Mouse (Mus musculus) ovary, postnatal 36 days (tissue): ENCODE data around the gene Gm12166.

Experiments
- DNase-seq: peaks from one replicate; pipeline ENCODE4 v3.0.0; 2022; ENCODE audit warnings: low spot score, mixed read lengths

Gm12166 gene

DNA sequence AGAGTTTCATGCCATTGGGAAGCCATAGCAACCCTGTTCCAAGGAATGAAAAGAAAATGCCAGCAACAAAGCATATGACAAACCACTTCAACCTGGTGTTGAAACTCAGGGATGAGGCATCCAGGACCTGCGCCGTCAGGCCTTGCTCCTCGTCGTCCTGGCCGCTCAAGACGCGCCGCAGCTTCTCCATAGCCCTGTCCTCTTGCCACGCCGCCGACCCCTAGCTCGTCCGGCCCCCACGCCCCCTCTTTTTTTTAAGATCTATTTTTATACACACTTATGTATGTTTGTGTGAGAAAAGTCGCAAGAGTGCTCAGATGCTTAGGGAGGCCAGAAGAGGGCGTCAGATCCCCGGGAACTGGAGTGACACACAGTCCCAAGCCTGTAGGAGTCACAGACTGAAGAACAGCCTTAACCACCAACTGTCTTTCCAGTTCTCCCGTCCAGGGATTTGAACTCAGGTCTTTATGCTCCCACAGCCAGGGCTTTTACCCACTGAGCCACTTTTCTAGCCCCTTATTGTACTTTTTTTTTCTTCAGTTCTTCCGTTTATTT lies at the start of gene Gm12166:
Gene Gm12166 (minus strand): TSS at position 217 of the 555 bp plus-strand sequence.
- DNase-seq: peak; percentile 56

DNA sequence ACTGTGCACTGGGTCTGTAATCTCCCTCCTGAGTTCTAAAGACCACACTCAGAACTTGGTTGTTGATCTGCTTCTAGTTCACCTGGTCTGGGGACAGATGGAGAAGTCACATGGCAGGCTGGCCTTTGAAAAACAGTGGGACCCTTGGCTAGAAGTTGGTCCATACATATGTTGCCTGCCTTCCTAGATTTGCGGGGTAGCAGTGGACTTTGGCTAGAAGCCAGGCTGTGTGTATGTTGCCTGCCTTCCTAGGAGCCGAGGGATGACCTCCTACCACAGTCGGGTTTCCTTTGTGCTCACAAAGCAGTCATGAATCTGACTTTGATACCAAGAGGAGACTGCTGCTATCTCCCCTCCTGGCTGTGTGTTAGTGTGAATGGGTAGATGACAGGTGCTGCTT lies 44.9 kb upstream of the Gm12166 start:
- DNase-seq: no peak

DNA sequence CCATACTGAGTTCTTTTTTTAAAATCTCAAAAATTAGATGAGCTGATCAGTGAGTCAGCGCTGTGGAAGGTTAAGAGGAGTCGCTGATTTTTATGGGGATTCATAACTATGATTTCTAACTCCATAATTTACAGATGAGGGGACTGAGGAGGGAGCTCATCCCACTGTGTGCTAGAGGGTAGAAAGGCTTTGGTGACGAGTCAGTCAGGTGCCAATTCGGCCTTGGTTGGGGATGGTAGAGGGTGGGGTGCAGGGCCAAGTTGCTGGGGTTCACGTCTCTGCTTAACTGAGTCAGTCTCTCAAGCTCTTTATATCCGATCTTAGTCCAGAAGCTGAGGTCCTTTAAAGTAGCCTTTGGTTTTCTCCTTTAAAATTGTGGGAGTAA lies 44.1 kb upstream of the Gm12166 start:
- DNase-seq: no peak

DNA sequence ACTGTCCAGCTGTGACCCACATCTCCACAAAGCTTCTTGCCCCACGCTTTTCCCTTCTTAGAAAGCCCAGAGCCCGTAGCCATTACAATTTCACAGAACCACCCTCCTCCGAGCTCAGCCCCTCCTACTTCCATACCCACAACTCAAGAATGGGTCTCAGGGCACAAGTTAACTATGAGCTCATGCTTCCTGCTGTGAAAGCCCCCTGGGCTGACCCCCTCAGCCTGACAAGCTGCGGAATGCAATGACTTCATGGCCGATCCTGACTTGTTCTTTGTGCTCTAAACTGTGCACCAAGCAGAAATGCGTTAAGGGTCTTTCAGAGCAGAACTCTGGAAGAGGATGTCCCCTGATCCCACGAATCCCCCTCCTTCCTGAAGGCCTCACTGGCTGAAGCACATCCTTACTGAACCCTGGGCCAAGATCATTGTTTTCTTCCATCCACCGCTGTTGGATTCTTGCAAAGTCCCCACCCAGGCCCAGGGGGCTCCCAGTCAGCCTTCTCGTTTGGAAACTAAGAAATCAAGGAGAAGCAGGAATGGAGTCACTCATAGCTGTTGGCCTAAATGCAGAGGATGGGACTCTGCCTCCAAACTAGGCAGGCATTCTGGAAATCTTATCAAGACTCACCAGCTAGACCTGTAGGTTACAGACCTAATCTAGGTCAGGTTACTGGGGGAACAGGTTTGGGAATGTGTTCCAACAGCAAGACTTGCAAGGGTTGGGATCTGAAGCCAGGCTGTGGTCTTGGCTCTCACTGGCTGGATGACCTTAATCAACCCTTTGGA lies 43.5 kb upstream of the Gm12166 start:
- DNase-seq: no peak

DNA sequence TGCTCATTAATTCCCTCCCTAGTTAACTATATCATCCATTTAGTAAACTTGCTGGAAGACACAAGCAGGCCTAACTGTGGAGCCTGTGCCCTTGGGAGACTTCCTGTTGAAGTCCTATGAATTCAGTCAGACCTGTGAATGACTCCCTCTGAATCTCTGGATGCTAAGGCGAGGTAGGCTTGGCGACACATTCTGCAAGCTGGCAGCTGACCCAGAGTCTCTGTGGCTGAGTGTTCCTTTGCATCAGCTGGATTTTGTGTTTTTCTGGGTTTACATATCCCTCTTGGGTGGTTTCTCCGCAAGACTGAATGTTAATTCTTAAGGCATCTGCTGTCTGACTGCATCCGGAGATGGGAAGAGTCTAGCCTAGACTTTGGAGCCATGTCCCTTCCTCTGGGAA lies 40.0 kb upstream of the Gm12166 start:
- DNase-seq: no peak

DNA sequence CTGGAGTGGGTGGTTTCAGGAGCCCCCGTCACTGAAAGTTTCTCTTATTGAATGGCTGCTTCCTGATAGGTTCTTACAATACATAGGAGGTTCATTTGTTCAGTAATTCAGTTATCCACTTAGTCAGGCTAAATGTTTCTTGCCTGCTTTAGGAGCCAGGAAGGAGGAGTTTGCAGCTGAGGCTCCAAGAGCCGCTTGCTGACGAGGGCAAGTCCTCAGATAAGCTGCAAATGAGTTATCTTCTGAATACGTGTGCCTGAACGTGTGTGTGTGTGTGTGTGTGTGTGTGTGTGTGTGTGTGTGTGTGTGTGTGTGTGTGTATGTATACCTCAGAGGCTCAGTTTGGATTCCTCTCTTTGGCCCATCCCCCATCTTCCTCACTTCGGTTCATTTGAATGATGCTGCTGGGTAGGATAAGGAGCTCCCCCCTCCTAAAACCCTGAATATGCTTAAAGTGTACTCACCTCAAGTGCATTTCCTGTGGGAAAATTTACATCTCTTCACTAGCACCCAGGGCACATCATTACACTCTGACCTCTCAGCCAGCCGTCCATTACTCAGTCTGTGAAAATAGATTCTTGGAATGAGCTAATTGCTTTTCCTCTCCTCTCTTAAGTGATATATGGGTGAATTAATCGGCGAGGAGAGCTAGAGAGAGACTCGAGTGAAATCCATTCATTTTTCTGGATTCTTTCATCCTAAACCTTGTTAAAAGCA lies 39.0 kb upstream of the Gm12166 start:
- DNase-seq: no peak

DNA sequence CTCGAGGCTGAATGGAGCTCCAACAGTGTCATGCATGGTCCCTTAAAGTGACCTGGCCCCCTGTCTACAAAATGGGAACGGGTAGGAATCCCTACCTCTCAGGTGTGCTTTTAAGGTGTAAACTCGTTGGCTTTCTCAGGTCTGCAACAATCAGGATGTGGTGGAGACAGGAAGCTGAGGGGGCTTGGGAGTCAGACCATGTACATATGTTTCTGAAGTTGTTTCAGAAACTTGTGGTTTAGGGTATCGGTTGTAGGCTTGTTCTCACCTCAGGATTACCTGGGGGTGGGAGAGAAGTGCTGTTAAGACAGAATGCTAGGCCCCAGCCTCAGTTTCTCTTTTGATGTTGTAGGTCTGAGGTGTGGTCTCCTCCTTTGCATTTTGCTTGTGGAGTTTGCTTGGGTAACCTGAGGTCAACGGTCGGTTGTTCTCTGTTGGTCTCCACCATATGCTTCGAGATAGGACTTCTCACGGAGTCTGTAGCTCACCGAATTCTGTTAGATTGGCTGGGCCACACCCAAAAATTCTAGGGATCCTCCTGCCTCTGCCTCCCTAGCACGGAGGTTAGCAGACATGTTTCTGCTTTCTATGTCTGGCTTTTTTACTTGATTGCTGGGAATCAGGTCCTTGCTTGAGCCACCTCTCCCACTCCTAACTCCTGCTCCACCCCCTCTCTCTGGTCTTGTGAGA lies 38.1 kb upstream of the Gm12166 start:
- no peak for DNase-seq

DNA sequence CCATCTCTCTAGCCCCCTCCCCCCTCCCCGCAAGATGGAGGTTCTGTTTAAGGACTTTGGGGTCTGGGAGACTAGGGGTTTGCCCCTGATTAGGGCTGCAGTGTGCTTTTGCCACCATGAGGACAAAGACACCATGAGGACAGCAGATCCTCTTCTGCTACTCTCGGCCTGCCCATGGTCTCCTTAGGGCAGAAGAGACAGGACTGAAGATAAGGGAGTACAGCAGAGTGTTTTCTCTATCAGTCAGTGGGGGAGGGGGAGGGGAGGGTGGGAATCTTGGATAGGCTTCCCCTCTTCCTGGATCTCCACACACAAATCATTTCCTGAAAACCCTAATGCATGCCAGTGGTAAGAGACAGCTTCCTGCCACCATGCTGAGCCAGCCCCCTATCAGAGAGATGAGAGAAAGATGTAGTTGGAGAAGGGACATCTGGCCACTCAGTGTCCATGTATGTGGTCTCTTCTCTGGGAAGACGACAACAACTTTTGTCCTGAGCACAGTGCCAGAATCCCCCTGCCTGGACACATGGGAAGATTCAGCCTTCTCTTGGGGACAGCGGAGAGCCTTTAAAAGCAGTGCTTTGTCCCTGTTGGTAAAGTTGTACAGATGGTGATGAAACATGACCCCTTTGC lies 37.1 kb upstream of the Gm12166 start:
- no peak for DNase-seq

DNA sequence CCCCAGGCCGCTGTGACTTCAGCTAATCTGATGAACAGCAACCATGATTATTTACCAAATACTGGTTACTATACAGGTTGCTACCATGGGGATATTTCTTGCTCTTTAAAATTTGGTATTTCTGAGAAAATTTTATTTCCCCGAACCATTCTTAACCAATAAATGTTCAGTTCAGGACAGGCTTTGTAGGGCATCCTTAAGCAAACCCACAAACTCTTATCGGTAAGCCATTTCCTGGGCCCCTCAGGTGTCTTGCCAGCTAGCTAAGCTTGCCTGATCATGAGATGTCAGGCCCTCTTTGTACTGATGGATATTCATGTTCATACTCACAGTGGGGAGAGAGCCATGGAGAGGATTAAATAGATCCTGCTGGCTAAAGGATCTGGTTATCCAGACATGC lies 34.3 kb upstream of the Gm12166 start:
- DNase-seq: no peak

DNA sequence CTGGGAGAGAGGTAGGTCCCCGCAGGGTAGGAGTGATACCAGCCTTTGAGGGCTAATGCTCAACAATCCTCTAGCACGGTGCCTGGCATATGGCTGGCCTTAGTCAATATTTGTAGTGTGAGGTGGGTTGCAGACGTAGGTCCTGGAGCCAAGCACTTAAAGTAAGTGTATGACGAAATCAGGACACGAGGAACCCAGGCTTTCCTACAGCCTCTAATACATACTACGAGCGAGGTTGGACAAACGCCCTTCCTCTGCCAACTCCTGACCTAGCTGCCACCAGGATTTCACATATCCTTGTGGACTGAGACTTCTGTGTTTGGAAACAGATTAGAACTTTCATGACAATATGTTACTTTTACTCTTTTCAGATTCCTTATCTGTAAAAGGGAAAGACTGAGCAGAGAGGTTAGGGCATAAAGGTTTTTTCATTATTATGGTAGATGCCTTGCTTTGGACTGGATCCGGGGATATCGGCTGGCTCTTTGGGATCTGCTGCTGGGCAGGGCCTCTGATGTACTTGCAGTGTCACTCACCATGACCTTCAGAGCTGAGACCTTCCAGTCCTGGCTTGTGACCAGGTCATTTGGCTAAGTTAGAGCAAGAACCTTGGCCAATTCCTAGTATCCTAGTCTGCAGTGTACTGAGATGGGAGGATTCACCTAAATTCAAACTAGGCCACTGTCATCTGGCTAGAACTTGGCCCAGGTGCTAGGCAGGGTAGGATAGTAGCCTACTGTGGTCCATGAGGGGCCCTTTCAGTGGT lies 33.5 kb upstream of the Gm12166 start:
- DNase-seq: no peak

DNA sequence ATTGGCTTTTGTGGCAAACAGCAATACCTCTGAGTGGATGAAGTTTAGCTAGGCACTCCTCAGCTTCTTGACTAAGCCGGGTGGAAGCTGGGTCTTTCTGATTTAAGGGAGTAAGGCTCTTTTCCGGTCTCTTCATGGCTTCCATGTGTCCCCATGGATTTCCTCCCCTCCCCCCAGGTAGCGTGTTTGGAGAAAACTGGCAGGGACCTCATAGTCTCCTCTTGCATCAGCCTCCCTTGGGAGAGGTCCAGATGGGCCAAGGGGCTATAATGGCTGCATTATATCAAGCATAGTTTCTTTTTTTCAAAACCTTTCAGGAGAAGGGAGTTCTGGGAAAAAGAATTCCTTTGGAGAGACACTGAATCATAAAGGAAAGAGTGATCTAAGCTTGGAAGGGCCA lies 32.4 kb upstream of the Gm12166 start:
- DNase-seq: no peak

DNA sequence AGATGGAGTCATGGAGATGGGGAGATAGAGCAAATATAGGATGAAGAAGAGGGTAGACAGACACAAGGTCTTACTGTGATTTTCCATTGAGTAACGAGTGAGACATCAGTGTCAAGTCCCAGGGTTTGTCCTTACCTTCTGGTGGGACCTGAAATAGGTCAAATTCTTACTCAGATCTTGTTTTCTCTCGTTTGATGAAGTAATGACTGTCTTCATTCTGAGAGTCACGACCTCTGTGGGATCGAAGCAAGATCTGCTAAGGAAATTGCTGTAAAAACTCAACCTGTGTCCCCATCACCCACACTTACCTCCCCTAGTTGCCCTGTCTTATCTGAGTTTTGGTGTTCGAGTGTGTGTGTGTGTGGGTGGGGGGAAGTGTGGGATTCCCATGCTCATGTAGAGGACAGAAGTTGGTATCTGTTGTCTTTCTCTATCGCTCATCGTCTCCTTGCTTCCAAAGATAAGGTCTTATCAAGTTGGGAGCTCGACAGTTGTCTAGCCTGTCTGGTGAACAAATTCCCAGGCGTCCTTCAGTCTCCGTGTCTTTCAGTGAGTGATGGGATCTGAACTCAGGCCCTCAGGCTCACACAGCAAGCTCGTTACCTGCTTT lies 31.8 kb upstream of the Gm12166 start:
- no peak for DNase-seq

DNA sequence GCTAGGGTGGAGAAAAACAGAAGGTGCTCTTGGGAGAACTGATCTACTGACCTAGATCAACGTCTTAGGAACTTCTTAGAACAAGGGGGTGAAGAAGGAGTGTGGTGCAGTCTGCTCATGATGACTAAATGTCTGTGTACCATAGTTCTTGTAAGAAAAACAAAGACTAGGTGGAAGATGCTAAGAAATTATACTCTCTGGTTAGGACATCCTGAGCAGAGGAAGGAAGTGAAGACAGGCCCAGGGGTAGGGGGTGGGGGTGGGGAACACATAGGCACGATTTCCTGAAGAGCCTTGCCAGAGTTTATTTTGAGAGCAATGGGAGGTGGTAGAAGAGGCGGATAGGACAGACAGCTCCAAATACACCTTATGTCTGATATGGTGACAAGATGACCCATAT lies 31.3 kb upstream of the Gm12166 start:
- DNase-seq: no peak

DNA sequence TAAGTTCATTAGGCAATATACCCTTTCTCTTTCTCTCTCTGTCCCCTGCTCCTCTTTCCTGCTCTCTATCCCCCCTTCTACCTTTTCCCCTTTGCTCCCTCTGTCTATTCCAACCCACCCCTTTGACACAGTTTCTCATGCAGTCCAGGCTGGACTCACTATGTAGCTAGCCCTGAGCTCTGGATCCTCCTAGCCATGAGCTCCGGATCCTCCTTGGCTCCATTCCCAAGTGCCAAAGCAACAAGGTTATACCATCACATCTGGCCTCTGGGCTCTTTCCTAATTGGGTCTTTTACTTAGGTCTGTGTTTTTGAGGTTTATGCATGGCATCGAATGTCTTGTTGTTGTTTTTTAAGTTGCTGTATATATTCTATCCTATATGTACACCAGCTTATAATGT lies 29.0 kb upstream of the Gm12166 start:
- no peak for DNase-seq

DNA sequence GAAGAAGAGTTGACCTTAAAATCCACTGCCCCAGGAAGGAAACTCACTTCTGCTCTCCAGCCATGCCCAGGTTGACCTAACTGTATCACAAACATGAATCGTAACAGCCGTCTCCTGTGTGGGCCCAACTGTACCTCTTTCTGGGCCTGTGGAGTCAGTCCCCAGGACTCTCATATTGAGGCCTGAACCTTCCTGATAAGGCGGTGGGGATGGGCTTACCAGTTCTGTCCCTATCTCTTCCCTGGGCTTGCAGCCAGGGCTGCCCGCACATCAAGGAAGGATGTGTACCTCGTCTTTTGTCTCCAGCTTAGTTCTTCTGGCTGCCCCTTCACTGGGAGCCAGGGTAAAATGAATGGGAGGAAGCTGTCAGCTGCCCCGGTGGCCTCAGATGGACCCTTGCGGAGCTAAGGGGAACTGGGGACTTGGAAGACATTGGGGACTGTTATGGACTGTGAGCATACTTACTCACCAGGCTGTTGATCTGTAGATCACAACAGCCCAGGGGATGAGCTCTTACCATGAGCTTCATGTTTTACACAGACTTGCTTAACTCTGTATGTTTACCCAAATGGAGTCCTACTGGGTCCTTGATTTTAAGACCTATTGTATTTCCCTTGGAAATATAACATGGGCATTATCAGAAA lies 25.7 kb upstream of the Gm12166 start:
- DNase-seq: no peak

DNA sequence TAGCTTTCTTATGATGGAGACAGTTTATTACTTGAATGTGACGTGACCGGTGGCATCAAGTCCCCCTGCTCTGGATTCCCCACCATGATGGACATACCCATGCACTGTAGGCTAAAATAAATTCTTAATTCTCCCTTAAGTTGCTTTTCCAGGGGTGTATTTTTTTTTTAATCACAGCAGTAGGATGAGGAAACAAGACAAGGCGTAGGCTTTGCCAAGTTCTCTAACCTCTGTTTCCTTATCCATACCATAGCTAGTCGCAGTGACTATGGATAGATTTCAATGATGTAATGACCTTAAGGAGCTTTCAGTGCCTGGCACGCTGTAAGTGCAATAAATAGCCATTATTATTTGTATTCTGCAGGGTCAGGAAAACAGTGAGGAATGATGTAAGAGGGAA lies 25.2 kb upstream of the Gm12166 start:
- DNase-seq: no peak

DNA sequence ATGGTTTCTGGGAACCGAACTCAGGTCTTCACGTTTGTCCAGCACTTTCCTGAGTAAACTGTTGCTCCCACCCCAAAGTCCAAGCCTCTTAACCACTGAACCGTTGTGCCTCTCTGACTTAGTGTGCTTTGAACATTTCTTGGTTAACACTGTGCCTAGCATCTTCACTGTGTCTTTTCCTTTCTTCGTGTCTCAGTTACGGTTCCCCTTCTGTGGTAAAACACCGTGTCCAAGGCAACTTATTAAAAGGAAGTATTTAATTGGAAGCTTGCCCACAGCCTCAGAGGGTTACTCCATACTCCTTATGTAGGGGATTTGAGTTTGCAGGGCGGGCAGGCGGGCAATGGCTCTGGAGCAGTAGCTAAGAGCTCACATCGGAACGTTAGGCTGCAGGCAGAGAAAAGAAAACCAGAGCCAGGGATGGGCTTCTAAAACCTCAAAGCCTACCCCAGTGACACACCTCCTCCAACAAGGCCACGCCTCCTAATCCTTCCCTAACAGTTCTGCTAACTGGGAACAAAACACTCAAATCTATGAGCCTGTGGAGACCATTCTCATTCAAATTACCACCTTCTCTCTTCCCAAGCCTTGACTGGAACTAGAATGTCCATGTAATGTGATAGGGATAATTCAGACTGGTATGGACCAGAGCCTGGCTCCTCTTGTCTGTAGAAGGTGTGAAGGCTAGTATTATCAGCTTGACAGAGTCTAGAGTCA lies 24.5 kb upstream of the Gm12166 start:
- DNase-seq: no peak

DNA sequence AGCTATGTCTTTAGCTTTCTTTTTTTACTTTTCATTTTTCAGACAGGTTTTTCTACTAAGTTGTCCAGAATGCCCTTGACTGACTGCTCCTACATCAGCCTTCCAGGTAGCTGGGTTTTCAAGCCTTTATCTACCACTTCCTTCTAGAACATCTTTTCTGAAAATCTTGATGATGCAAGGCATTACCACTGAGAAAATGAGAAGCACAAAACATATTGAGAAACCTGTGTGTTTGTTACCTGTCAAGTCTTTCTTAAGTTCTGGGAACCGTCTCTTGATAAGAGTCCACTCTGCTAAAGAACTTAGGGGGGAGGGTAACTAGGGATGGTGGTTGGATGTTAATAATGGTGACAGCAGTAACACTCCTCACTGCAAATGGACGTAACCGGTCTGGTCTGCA lies 23.4 kb upstream of the Gm12166 start:
- DNase-seq: no peak

DNA sequence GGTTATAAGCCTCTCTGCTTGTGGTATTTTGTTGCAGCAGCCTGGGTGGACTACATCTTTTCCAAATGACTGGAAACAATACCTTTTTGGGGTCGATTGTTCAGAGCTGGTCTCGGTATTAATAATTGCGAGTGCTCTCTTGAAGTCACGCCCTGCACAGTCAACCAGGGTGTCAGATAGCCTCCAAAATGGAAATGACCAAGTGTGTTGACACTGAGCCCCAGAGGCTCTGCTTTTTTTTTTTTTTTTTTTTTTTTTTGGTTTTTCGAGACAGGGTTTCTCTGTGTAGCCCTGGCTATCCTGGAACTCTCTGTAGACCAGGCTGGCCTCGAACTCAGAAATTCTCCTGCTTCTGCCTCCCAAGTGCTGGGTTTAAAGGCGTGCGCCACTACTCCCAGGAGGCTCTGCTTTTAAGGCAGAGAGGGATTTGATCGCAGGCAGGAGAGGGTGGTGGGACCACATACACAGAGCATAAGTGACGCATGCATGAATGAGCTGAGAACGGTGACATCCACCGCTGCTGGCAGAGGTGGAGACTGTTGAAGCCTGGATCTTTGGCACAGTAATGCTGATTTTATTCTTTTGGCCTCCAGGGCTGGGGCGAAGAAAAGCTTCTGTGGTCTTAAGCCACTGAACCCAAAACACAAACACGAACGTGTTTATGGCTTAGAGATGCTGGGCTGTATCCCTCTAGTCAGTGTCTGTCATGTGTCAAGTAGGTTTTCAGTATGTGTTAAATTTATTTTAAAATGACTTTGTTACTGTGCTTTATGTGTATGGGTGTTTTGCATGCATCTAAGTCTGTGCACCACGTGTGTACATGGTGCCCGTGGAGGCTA lies 21.9 kb upstream of the Gm12166 start:
- DNase-seq: no peak
